In genomic region chr1:191036554-191037334, GRCm38 (mm10) we compare ENCODE assay signal across 31 mouse cellular contexts. TPM values are rescaled to one million over a fixed set of nuclear protein-coding genes. Genes with fewer than 3 reads are reported as not detected.
DNase-seq lines count a peak whose midpoint lies in the region; ATAC-seq and TF ChIP-seq lines count a peak whose summit lies in the region.
"Had no signal": no experiment of that assay in that cellular context is flagged by ENCODE, and none has a peak within 500 bp of the region (broad histone marks: within the 10 kb centered on the region; RNA-seq: fewer than 3 reads in every experiment).

Spata45 (plus strand) TSS chr1:191036639.

- DNase-seq in kidney, adult 2 months, result peak; percentile 24
- DNase-seq in testis, postnatal 14 days (ENCODE audit: low spot score), result no peak
- DNase-seq in thymus, postnatal 4 days, result no peak
- no peak for DNase-seq in hindbrain, embryonic 10.5 days (ENCODE audit: low spot score)
- DNase-seq: adrenal gland, adult 2 months; adrenal gland, postnatal 14 days; cerebellum, adult 11 months; cerebellum, adult 8-10 months; cerebellum, postnatal 10 days; cerebellum, postnatal 36 days; embryo, embryonic 11 days; gastrocnemius, postnatal 10 days; gastrocnemius, postnatal 36 days; heart, adult 18-20 months; heart, postnatal 14 days; heart, postnatal 4 days had no signal

- H3K9ac ChIP-seq in kidney, embryonic 14.5 days (ENCODE audit: low read depth, low read length), result no peak within 1 kb of the TSS
- no peak within 1 kb of the TSS for H3K9ac ChIP-seq in intestine, postnatal 0 days (ENCODE audit: low read depth, low read length)
- H3K9ac ChIP-seq: embryonic facial prominence, embryonic 13.5 days; forebrain, embryonic 12.5 days; forebrain, embryonic 15.5 days; heart, embryonic 13.5 days; hindbrain, embryonic 12.5 days; hindbrain, embryonic 15.5 days had no signal

- no peak within 1 kb of the TSS for H3K4me3 ChIP-seq in kidney, adult 2 months (ENCODE audit: insufficient read depth, low read depth, low read length)
- H3K4me3 ChIP-seq in kidney, embryonic 14.5 days (ENCODE audit: low read length), result no peak within 1 kb of the TSS
- H3K4me3 ChIP-seq in testis, adult 2 months (ENCODE audit: control insufficient read depth, low read depth, low read length), result peak within 1 kb of the TSS; percentile 88
- no peak within 1 kb of the TSS for H3K4me3 ChIP-seq in intestine, postnatal 0 days (ENCODE audit: low read depth, low read length)
- H3K4me3 ChIP-seq in hindbrain, embryonic 10.5 days, result no peak within 1 kb of the TSS
- H3K4me3 ChIP-seq: embryonic facial prominence, embryonic 10.5 days; embryonic facial prominence, embryonic 13.5 days; erythroblast, embryonic 14.5 days; forebrain, embryonic 12.5 days; forebrain, embryonic 15.5 days; heart, embryonic 13.5 days; hindbrain, embryonic 12.5 days; hindbrain, embryonic 15.5 days had no signal

- no peak within 1 kb of the TSS for H3K27ac ChIP-seq in kidney, adult 2 months (ENCODE audit: insufficient read depth, low read depth, low read length)
- H3K27ac ChIP-seq in kidney, embryonic 14.5 days (ENCODE audit: low read depth, low read length), result no peak within 1 kb of the TSS
- no peak within 1 kb of the TSS for H3K27ac ChIP-seq in testis, adult 2 months (ENCODE audit: control insufficient read depth, insufficient read depth, low read depth, low read length)
- H3K27ac ChIP-seq in intestine, postnatal 0 days (ENCODE audit: low read depth, low read length), result peak within 1 kb of the TSS; percentile 75
- H3K27ac ChIP-seq in hindbrain, embryonic 10.5 days, result no peak within 1 kb of the TSS
- H3K27ac ChIP-seq: embryonic facial prominence, embryonic 10.5 days; embryonic facial prominence, embryonic 13.5 days; forebrain, embryonic 12.5 days; forebrain, embryonic 15.5 days; heart, embryonic 13.5 days; hindbrain, embryonic 12.5 days; hindbrain, embryonic 15.5 days had no signal

- no peak for TF ChIP-seq CTCF in kidney, adult 2 months (conservative IDR thresholded peaks at IDR 0.05; ENCODE audit: insufficient read depth, insufficient read length, low read depth, low read length)
- TF ChIP-seq CTCF in testis, adult 2 months (IDR thresholded peaks at IDR 0.05; ENCODE audit: control insufficient read depth, insufficient read depth, insufficient replicate concordance, low read depth, low read length), result no peak
- no peak for TF ChIP-seq CTCF in intestine, postnatal 0 days (IDR thresholded peaks at IDR 0.05; ENCODE audit: low read depth)

- no peak for ATAC-seq in kidney, embryonic 14.5 days (ENCODE audit: low FRiP score, low TSS enrichment)
- ATAC-seq in intestine, postnatal 0 days, result peak; percentile 96
- ATAC-seq: CD4-positive, CD25-positive, alpha-beta regulatory T cell, adult 4 months; forebrain, embryonic 15.5 days had no signal

- H3K4me2 ChIP-seq in kidney, embryonic 14.5 days (replicated peaks; ENCODE audit: low read depth, low read length), result no peak within 1 kb of the TSS
- no peak within 1 kb of the TSS for H3K4me2 ChIP-seq in intestine, postnatal 0 days (replicated peaks; ENCODE audit: low read depth)
- H3K4me2 ChIP-seq: embryonic facial prominence, embryonic 13.5 days; forebrain, embryonic 12.5 days; forebrain, embryonic 15.5 days; heart, embryonic 13.5 days; hindbrain, embryonic 12.5 days; hindbrain, embryonic 15.5 days had no signal

- H3K4me1 ChIP-seq in kidney, adult 2 months (ENCODE audit: control insufficient read depth, insufficient read depth, low read length), result no peaks in the 10 kb centered on the region
- no peaks in the 10 kb centered on the region for H3K4me1 ChIP-seq in kidney, embryonic 14.5 days (ENCODE audit: control insufficient read depth, insufficient read depth, low read length)
- H3K4me1 ChIP-seq in testis, adult 2 months (ENCODE audit: control insufficient read depth, insufficient read depth, low read length), result peaks cover 2% of the 10 kb centered on the region; the same call in 1 of the 2 replicates
- no peaks in the 10 kb centered on the region for H3K4me1 ChIP-seq in intestine, postnatal 0 days (replicated peaks; ENCODE audit: control insufficient read depth, insufficient read depth, low read length)
- H3K4me1 ChIP-seq in hindbrain, embryonic 10.5 days (replicated peaks), result peaks cover 5% of the 10 kb centered on the region; the same call in 1 of the 2 replicates
- H3K4me1 ChIP-seq: embryonic facial prominence, embryonic 10.5 days; embryonic facial prominence, embryonic 13.5 days; forebrain, embryonic 15.5 days; heart, embryonic 13.5 days; hindbrain, embryonic 12.5 days; hindbrain, embryonic 15.5 days had no signal

- H3K9me3 ChIP-seq in kidney, embryonic 14.5 days (ENCODE audit: control insufficient read depth, low read length), result no peaks in the 10 kb centered on the region
- no peaks in the 10 kb centered on the region for H3K9me3 ChIP-seq in intestine, postnatal 0 days (ENCODE audit: control insufficient read depth)
- no peaks in the 10 kb centered on the region for H3K9me3 ChIP-seq in hindbrain, embryonic 10.5 days
- H3K9me3 ChIP-seq: embryonic facial prominence, embryonic 10.5 days; embryonic facial prominence, embryonic 13.5 days; forebrain, embryonic 12.5 days; forebrain, embryonic 15.5 days; heart, embryonic 13.5 days; hindbrain, embryonic 12.5 days; hindbrain, embryonic 15.5 days had no signal

- no peaks in the 10 kb centered on the region for H3K27me3 ChIP-seq in kidney, adult 2 months (replicated peaks; ENCODE audit: control insufficient read depth, insufficient read depth, low read length)
- H3K27me3 ChIP-seq in kidney, embryonic 14.5 days (ENCODE audit: control insufficient read depth, insufficient read depth, low read length), result no peaks in the 10 kb centered on the region
- no peaks in the 10 kb centered on the region for H3K27me3 ChIP-seq in testis, adult 2 months (ENCODE audit: control insufficient read depth, insufficient read depth, low read length)
- H3K27me3 ChIP-seq in intestine, postnatal 0 days (replicated peaks; ENCODE audit: control insufficient read depth, insufficient read depth, low read length), result no peaks in the 10 kb centered on the region
- H3K27me3 ChIP-seq in hindbrain, embryonic 10.5 days (ENCODE audit: insufficient read depth, poor library complexity, severe bottlenecking), result no peaks in the 10 kb centered on the region
- H3K27me3 ChIP-seq: embryonic facial prominence, embryonic 13.5 days; forebrain, embryonic 12.5 days; forebrain, embryonic 15.5 days; hindbrain, embryonic 12.5 days; hindbrain, embryonic 15.5 days had no signal

- no peaks in the 10 kb centered on the region for H3K36me3 ChIP-seq in kidney, adult 2 months (ENCODE audit: control insufficient read depth, insufficient read depth, low read length)
- H3K36me3 ChIP-seq in kidney, embryonic 14.5 days (ENCODE audit: control insufficient read depth, insufficient read depth, low read length), result no peaks in the 10 kb centered on the region
- no peaks in the 10 kb centered on the region for H3K36me3 ChIP-seq in testis, adult 2 months (ENCODE audit: control insufficient read depth, insufficient read depth, low read length)
- no peaks in the 10 kb centered on the region for H3K36me3 ChIP-seq in intestine, postnatal 0 days (ENCODE audit: control insufficient read depth, insufficient read depth)
- no peaks in the 10 kb centered on the region for H3K36me3 ChIP-seq in hindbrain, embryonic 10.5 days
- H3K36me3 ChIP-seq: embryonic facial prominence, embryonic 10.5 days; embryonic facial prominence, embryonic 13.5 days; forebrain, embryonic 12.5 days; forebrain, embryonic 15.5 days; heart, embryonic 13.5 days; hindbrain, embryonic 12.5 days; hindbrain, embryonic 15.5 days had no signal

- WGBS in kidney, adult 2 months, result 67% methylated on average over 6 of the region's 6 CpGs
- WGBS in kidney, embryonic 14.5 days, result 80% methylated on average over 6 of the region's 6 CpGs
- WGBS in intestine, postnatal 0 days, result 58% methylated on average over 6 of the region's 6 CpGs
- 79% methylated on average over 6 of the region's 6 CpGs for WGBS in hindbrain, embryonic 10.5 days

- no peak for TF ChIP-seq POLR2A in kidney, adult 2 months (IDR thresholded peaks at IDR 0.05; ENCODE audit: low read depth, low read length)
- TF ChIP-seq POLR2A in testis, adult 2 months (IDR thresholded peaks at IDR 0.05; ENCODE audit: control insufficient read depth, low read depth, low read length), result peak; percentile 33; the same call in 1 of the 2 replicates

RNA-seq across cellular contexts. Expression of gene Spata45, which starts in this region (rescaled TPM):
- not detected in 2 replicates for polyA plus RNA-seq in kidney, adult 2 months (2012; rRNA removed)
- polyA plus RNA-seq in kidney, embryonic 14.5 days (2014; fragmentation: Nextera tagmentation; extraction: Ambion mirVana), result not detected in 2 replicates
- polyA plus RNA-seq in testis, adult 2 months (2012; rRNA removed), result 136 and 182 TPM in 2 replicates
- polyA plus RNA-seq in intestine, postnatal 0 days (2015; fragmentation: Nextera tagmentation; extraction: Ambion mirVana), result 1.1 TPM in 2 replicates
- not detected in 2 replicates for polyA plus RNA-seq in hindbrain, embryonic 10.5 days (2016; fragmentation: Nextera tagmentation; extraction: Ambion mirVana)
- polyA plus RNA-seq: adrenal gland, adult 2 months; C2C12; CD4-positive, CD25-positive, alpha-beta regulatory T cell, adult 4 months; cortical plate, adult 2 months; embryonic facial prominence, embryonic 10.5 days; embryonic facial prominence, embryonic 13.5 days; erythroblast, embryonic 14.5 days; forebrain, embryonic 12.5 days; forebrain, embryonic 15.5 days; heart, embryonic 13.5 days; heart, embryonic 16.5 days; hindbrain, embryonic 12.5 days; hindbrain, embryonic 15.5 days had no signal

Comparison
In these comparisons a context has a peak if more than half of its experiments do, and no peak if none do; other contexts are left out.
1. RNA of gene Spata45 (polyA plus RNA-seq): 136 to 182 TPM in testis, adult 2 months; 1.1 TPM in intestine, postnatal 0 days, not detected in kidney, embryonic 14.5 days, not detected in hindbrain, embryonic 10.5 days and not detected in kidney, adult 2 months; every median in the first group is over 10 times any median in the second.
2. Peak in DNase-seq in kidney, adult 2 months; RNA of the gene not detected or under 1 TPM.